Mouse (Mus musculus): ENCODE data around the gene Dock9.

Gene Dock9

DNA sequence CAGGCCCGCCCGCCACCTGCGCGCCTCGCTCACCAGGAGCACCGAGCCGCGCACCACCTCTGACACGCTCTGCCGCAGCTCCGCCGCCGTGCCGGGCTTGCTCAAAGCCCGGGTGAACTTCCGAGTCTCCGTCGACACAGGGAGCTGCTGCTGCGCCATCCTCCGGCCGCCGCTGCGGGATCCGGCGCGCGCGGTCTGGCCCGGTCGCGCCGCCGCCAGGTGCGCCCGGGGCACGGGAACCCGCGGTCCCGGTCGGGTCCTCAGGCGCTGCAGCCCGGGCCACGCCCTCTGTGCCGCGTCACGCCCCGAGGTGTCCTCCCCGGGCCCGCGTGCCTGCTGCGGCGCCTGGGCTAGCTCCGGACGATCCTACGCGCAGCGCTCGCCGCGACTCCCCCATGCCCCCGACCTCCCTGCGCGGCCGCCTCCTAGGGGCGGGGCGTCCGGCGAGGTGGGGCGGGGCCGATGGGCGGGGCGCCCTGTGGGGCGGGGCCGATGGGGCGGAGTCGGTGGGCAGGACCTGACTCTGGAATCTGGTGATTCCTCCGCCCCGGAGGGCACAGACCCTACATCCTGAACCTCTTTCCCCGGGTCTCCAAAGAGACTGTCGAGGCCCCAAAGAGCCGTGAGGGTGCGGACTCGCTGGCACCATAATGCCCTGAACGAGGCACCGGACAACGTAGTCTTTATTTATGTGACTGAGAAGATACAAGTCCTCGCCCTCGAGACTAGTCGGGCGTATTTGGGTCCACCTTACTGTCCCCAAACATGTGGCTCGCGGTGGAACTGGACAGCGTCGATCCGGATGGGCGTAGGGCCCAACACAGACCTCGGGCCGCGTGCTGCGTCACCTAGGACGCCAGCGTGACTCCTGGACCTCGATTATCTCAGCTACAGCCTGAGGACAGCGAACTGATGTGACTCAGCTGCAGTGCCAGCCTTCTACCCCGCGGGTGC lies at the start of gene Dock9:
Dock9 (minus strand) TSS at position 381 of the 954 bp plus-strand sequence.
- DNase-seq (ENCODE audit: low spot score): peak; percentile 69

DNA sequence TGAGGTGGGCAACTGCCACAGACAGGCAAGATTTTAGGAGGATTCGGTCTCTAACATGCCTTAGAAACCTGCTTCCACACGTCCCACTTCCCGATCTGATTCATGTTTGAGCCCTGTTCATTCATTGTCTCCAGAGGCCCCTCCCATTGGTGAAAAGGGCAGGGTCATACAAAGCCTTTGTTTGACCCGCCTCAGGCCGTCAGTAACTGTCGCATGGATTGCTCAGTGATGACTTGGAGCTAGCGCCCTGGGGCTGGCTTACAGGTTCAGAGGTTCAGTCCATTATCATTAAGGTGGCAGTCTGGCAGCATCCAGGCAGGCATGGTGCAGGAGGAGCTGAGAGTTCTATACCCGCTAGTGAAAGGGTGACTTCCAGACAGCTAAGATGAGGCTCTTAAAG lies 46.8 kb upstream of the Dock9 start:
- no peak for DNase-seq (ENCODE audit: low spot score)

DNA sequence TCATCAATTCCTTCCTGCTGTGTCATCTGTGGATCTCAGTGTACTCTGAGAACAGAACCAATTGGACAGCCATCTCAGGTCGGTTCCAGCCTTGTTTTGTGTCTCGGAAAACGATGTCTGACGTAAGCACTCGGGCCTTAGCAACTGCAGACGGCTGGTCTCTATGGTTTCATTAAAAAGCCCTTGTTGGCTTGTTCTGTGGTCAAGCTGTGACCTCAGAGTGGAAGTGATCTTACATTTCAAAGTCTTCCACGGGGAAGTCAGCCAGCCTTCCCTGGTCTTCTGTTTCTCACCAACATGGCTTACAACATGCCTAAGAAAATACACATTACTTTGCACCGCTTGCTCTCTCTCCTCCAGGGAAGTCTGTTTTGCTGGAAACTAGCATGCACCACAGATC lies 42.6 kb upstream of the Dock9 start:
- DNase-seq (ENCODE audit: low spot score): no peak

DNA sequence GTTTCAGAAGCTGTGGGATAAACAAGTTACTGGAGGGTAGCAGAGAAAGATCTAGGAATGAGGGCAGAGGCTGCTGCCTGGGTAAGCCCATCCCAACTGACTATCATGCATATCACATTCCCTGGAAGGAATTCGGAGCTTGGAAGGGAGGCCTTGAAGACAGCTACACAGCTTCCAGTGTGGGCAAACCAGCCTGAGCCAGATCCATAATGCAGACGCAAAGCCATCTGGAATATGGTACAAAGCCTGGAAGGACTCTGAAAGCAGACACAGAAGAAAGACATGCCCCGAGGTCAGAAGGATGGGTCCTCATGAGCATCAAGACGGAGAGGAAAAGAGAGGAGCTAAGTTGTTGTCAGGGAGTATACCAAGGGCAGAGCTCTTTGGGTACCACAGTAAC lies 40.5 kb upstream of the Dock9 start:
- no peak for DNase-seq (ENCODE audit: low spot score)

DNA sequence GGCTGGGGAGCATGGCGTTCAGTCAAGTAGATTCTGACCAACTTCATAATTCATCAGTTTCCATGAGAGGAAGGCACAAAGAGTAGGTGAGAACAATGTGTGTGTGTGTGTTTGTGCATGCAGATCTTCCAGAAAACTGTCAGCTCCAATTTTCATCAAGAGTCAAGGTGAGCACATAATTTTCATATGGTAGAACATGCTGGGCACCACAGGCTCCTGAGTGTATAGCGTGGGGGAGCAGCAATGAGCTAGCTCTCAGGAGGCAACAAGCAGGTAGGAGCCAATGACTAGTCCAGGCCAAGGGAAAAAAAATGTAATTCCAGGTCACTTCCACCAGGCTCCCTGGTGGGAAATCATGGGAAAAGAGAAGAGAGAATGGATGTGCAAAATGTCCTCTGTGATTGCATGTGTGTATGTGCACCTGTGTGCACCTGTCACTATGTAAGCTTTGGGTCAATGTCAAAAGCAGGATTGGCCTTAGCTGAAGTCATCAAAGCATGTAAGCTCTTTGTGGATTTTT lies 35.4 kb upstream of the Dock9 start:
- DNase-seq (ENCODE audit: low spot score): no peak

DNA sequence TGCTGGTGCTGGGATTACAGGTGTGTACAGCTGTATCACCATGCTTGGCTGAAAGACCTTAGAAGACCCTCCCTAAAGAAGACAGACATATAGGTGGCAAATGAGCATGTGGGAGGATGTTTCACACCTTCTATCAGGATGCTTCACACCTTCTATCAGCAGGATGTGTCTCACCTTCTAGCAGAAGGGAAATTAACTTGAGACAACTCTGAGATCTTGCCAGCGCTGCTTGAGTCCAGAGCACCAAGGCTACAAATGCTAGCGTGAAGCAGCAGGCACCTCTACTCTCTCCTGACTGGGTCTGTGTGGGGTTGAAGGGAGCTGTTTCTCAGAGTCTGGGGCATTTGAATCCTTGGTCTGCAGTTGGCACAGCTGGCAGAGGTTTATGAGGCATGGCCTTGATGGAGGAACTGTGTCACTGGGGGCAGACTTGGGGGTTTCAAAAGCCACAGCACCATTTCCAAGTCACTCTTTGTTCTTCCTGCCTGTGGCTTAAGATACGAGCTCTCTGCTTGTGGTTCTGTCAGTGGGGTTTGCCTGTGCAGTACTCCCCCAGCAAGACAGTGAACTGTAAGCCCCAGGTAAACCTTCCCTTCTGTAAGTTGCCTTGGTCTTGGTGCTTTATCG lies 32.3 kb upstream of the Dock9 start:
- no peak for DNase-seq (ENCODE audit: low spot score)

DNA sequence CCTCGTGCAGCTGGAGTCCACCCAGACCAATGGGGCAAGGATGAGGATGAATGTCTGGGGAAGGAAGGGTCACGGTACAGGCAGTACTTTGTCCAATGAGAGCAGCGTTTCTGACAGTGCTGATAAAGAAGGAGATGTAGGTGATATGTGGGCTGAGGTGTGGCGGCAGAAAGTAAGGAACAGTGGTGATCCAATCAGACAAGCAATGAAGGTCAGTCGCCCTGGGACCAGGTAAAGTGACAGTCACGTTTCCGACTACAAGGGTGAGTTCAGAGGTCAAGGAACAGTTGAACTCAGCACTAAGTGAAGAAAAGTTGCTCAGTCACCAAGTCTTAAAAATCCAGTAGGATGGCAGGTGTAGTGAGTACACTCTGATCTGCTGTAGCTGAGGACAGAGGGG lies 29.5 kb upstream of the Dock9 start:
- no peak for DNase-seq (ENCODE audit: low spot score)

DNA sequence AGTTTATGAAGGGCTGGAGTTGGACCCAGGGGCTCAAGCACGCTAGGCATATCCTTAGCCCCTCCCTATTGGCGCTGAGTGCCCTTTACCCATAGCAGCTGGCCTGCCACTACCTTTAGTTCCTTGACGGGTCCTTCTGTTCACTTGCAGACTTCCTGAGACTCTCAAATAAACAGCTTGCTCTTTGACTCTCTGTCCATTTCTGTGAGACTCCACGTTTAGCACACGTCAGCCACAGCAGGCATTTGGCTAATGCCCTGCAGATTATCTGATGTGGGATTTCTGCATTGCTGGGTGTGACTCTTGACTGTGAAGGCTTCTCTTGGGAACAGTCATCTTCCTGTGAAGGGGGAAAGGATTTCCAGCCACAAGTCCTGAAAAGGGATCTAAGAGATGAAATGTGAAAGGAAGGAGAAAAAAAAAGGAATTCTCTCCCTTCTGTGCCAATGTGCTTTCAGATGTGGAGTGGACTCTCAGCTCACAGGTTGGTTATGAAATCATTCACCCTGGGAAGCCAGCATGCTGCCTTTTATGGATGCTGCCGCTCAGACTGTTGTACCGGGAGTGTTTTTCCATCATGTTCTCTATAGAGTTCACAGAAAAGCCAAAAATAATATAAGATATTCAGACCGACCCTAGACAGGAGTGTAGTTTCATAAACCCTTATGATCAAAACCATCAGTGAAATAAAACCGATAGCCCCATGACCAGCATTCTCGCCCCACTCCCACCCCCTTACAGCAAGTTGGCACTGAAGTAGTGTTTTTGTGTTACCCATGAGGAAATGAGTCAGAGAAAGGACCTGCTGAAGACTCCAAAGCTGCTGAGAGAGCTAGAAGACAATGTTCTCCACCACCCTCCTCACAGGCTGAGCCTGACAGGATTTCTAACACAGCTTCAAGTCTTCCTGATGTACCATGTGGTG lies 28.1 kb upstream of the Dock9 start:
- DNase-seq (ENCODE audit: low spot score): no peak

DNA sequence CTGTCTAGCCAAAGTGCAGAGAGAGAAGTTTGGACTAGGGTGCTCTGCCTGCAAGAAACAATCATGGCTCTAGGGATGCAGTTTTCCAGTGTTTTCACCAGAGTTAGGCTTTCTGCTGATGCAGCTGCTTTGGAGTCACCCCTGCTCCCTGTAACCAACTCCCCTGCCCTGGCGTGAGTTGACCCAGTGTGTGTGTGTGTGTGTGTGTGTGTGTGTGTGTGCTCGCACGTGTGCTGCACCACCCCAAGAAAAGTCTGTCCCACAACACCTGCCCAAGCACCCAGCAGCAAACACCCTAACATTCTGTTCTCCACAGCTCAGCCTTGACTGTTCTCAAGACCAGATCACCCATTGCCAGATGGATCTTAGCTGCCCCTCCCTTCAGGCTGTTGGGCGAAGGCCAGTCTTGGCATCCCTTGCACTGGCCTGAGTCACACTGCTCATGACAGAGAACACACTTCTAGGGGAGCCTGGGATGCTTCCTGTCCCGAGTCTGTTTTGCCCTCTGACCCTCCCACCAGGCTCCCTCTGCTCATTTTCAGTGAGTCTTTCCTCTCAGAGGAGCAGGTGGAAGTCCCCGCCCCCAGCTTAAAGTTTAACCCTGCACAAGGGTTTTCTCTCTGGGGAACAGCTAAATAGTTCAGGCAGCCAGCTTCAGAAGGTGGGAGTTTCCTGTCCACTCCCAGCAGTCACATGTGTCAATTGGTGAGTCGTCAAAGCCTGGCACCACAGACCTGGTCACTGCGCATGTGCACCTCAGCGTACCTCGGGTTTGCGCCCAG lies 26.9 kb upstream of the Dock9 start:
- no peak for DNase-seq (ENCODE audit: low spot score)

DNA sequence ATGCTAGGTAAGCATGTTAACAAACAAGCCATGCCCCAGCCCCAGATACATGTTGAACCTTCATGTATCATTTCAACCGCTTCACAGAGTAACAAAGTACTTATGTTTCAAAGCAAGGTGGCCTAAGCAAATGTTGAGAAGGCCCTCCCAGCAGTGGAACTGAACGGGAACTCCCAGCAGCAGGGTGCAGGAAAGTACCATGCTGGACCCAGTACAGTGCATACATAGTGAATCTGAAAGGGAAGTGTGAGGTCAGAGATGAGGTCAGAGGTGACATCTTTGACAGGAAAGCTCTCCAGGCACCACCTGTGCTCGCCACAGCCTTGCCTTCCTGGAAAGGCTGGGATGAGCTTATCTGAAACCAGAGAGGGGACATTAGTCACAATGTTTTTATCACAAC lies 25.4 kb upstream of the Dock9 start:
- DNase-seq (ENCODE audit: low spot score): no peak

DNA sequence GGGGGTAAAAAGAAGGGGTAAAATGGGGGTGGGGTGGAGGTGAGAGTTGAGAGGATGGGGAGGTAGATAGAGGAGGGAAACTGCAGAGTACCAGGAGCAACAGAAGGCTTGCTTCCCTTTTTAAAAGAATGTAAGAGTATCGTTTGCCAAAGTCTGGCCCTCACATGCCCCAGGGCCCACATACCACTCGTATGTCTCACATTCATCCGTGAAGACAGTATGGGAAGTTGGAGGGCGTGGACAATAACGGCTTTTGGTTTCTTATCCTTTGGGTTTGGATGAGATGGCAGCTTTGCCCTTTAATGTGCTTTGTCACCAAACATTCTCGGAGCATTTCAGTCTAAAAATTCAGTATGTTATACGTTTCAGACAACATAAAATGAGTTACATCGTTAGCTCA lies 24.9 kb upstream of the Dock9 start:
- no peak for DNase-seq (ENCODE audit: low spot score)

DNA sequence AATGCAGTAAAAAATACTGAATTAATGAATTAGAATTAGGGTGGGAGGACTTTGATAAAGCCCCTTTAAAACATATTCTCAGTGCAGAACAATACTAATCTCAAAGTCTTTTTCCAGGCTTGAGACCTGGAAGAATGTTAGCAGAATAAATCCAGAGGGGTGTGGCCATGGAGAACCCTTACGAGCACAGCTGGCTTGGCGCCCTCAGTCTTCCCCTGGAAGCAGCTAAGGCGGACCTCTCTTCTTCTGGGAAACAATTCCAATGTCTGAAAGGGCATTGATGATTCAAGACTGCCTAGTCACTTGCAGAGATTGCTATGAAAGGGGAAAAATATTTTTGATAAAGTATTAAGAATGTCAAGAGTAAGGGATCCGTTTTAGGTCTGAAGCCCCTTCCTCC lies 9.2 kb upstream of the Dock9 start:
- no peak for DNase-seq (ENCODE audit: low spot score)

DNA sequence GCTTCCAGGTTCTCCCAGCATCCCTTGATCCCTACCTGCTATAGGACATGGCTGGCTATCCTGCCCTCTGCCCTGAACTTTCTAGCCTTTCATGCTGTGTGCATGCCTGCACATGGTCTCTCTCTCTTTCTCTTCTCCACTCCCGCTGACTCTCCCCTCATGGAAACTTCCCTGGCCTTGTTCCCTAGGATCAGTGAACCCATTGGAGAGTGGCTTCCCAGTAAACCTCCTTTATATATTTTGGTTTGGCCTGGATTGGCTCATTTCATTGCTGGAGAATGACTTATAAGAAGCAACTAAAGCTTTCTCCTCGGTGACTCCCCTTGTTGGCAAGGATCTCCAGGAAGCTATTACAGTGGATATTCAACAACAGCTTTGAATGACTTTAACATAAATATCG lies 8.7 kb upstream of the Dock9 start:
- no peak for DNase-seq (ENCODE audit: low spot score)

DNA sequence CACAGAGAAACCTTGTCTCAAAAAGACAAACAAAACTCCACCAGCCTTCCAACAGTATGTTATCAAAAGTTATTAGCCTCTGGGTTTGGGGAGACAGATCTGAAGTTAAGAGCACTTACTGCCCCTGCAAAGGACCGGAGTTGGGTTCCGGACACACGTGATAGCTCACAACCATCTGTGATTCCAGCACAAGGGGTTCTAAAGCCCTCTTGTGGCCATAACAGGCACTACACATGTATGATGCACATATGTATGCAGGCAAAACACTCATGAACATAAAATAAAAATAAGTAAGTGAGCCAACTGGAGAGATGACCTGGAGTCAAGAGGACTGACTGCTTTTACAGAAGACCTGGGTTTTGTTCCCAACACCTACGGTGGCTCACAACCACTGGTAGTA lies 6.8 kb upstream of the Dock9 start:
- DNase-seq (ENCODE audit: low spot score): no peak

DNA sequence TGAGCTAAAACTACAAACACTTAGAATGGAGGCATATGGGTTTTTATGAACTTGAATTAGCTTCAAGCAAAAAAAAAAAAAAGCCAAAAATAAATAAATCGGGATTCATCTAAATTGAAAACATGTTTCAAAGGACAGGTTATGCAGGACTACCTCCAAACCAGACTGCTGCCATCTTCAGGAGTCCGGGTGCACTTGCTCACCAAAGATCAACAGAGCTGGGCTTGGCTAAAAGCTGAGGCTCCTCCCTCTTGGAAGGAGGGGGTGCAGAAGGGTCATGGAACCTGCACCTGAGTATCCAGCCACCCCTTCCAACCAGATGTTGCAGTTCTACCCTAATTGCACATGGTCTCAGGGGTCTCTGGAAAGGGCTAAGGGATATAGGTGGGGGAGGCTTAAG lies 3.3 kb upstream of the Dock9 start:
- no peak for DNase-seq (ENCODE audit: low spot score)

DNA sequence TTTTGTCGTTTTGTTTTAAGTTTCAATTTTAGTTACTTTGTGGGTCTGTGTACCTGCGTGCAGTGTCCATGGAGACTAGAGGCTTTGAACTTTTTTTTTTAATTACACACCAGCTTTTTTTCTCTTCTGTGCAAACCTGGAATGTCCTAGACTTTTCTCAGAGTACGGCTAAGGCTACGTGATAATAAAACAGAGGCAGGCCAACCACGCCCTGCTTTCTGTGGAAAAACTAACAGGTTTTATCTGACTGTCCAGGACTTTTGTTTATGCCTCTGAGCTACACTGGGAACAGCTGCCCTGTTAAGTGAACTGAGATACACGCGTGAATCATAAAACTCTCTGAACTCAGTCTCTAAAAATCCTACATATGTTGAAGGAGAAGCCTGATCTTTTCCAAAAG lies 1.5 kb upstream of the Dock9 start:
- no peak for DNase-seq (ENCODE audit: low spot score)

DNA sequence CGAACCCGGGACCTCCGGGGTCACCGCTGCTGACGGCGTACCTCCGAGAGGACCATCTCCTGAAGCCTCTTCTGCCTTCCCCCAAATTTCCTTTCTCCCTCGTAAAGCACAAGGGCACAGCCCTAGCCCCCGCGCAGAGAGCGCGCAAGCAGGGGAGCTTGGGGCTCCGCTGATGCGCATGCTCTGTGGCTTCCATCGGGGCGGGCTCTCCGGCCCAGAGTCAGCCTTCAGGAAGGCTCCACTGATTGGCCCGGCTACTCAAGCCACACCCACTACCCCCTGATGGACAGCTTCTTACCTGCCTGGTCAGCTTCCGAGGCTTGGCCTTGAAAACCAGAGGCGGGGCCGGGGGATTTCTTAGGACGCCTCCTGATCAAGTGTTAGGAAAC lies 768 bp upstream of the Dock9 start:
- peak; percentile 59 for DNase-seq (ENCODE audit: low spot score)

DNA sequence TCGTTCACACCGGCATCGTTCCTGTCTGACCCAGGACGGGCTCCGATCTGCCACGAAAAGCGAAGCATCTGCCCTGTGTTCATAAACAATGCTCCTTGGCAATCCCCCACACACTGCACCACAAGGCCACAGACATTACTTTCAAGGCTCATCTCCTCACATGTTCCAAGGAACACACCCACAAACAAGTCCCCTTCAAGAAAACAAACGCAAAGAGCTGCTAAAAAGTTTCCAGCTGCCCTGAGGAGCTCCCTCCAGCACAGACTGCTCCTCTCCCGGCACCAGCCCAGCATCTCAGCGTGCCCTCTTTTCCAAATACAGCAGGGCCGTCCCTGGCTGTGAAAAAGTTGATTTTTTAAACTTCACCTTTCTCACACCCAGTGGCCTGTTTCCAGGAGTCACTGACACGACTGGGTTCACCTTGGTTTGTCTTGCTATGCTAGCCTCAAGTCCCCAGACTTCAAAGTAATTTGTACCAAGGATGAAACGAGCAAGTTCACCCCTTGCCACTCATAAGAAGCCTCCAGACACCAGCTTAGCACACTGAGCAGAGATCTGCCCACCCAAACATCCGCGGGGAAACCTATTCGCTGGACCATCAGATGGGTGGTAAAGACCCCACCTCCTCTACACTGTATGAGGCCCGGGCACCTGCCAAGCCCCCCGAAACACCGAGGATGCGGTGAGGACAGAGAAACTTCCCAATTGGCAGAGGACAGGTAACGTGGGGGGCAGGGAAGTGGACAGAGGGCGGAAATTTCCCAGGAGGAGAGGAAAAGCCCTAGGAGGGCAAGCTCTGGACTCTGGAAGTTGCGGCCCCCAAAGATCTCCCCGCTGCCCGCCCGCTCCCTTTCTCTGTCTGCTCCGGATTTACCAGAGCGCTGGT lies 823 bp downstream of the Dock9 start:
- DNase-seq (ENCODE audit: low spot score): no peak

DNA sequence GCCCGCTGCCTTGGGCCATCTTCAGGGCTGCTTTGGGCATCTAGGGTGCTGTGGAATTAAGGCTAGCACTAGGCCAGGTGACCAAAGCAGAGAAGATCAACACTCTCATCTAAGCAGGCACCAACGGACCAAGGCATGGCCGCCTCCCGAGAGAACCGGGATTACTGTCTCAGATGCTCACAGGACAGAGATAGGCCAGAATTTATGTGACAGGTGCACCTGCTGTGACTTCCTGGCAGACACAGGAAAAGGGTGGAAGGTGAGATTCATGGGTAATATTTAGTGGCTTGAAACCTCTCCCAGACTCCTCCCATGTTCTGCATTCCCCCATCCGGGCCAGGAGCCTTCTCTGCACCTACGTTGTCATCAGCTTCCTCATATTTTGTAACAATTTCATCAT lies 2.1 kb downstream of the Dock9 start:
- no peak for DNase-seq (ENCODE audit: low spot score)

DNA sequence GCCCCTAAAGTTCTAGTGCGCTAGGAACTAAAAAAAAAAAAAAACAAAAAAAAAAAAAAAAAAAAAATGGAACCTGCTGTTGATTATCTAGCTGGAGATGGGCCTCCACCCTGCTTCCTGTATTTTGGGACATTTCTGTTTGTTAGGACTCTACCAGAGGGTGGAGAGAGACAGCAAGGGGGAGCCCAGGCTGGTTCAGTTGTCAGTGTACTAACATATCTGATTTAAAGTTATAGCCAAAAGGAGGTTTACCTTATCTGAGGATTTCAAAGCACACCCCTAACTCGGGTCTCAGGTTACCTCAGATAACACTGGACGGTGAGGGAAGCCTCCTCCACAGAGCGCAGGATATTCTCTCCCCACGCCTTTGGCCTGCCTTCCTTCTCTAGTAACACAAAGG lies 4.0 kb downstream of the Dock9 start:
- DNase-seq (ENCODE audit: low spot score): no peak

DNA sequence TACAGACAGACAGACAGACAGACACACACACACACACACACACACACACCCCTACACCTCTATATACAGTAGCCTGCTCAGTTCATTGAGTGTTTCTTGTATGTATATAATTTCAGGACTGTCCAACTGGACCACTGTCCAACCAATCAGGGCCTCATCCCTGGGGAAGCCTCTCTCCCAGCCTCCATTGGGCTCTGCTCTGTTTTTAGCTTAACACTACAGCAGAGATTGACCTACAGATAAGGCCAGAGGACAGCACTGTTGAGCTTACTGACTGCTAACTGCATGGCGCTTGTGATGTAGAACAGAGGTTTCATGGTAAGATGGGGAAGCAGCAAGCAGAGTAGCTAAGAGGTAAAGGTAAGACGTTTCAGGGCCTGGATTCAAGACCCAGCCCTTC lies 5.7 kb downstream of the Dock9 start:
- DNase-seq (ENCODE audit: low spot score): no peak

Measured in urinary bladder, postnatal 10 days (tissue).